Mouse (Mus musculus) forebrain, embryonic 13.5 days (tissue): ENCODE results near the gene Foxr1. TPM values are rescaled to one million over a fixed set of nuclear protein-coding genes. Genes with fewer than 3 reads are reported as not detected.
A peak's percentile ranks its signal among the peaks of the same experiment; 100 is the strongest.
"Not testable (repeated sequence)": the region's sequence is repeated elsewhere in the genome, so short reads cannot be mapped to it uniquely, and the experiment has no call there.

Experiments
- ATAC-seq: fragments of 200-750 bp; cut with Nextera tagmentation; 2 replicates; pipeline ENCODE4 v1.8.0; 2017
- H3K27ac ChIP-seq: fragments of 300-500 bp; sonication (generic); 2 replicates; pipeline ENCODE4 v1.5.1; 2015; ENCODE audit warnings: inconsistent platforms, mild to moderate bottlenecking, moderate library complexity
- H3K27me3 ChIP-seq: fragments of 300-500 bp; sonication (generic); 2 replicates; pipeline ENCODE4 v1.6.1; 2015; ENCODE audit warnings: mild to moderate bottlenecking, inconsistent platforms
- H3K36me3 ChIP-seq: fragments of 300-500 bp; sonication (generic); 2 replicates; pipeline ENCODE4 v1.6.1; 2015; ENCODE audit warnings: mild to moderate bottlenecking, inconsistent platforms; ENCODE audit not compliant: poor library complexity, severe bottlenecking
- H3K4me1 ChIP-seq: fragments of 300-500 bp; sonication (generic); 2 replicates; pipeline ENCODE4 v1.6.1; 2015; ENCODE audit warnings: inconsistent platforms
- H3K4me2 ChIP-seq: fragments of 300-500 bp; sonication (generic); 2 replicates; pipeline ENCODE4 v1.6.1; 2015; ENCODE audit warnings: inconsistent platforms, mild to moderate bottlenecking, moderate library complexity
- H3K4me3 ChIP-seq: fragments of 300-500 bp; sonication (generic); 2 replicates; pipeline ENCODE4 v1.5.1; 2015; ENCODE audit warnings: mild to moderate bottlenecking, inconsistent platforms
- H3K9ac ChIP-seq: fragments of 300-500 bp; sonication (generic); 2 replicates; pipeline ENCODE4 v1.6.1; 2015; ENCODE audit warnings: mild to moderate bottlenecking, inconsistent platforms
- H3K9me3 ChIP-seq: fragments of 300-500 bp; sonication (generic); replicated peaks from 2 replicates; pipeline ENCODE4 v1.6.1; 2016; ENCODE audit warnings: inconsistent platforms
- WGBS: fragments of 180-500 bp; shearing (Covaris S2); methylation state at CpG from one replicate; pipeline ENCODE4 v1.1.7; 2015; 5-methylcytosine and 5-hydroxymethylcytosine counted together
- polyA plus RNA-seq: library from polyadenylated mRNA; unstranded; fragments of >200 nt; fragmentation: Nextera tagmentation; extraction: Ambion mirVana; gene quantifications from 2 replicates; pipeline ENCODE4 v1.2.1, GENCODE M21; 2015

The Foxr1 gene
- polyA plus RNA-seq, 1 experiment from 2014 or later, result not detected

DNA sequence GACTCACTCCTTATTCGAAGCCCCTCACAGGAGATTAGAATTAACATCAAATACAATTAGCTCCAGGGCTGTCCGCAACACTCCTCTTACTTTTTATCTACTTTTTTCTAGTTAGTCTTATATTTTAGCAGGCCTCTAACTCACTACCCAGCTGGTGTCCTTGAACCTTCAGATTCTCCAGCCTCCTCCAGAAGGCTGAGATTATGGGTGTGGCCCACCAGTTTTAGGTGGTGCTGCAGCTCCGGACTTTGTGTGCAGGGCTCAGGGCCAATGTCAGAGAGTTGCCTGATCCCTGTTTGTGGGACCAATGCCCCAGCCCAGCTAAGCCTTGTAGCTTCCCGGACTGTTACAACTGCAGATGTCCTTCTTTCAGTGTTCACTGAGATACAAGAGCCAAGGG lies 17.4 kb downstream of the Foxr1 start:
- H3K27me3 ChIP-seq, result no peaks in the 10 kb centered on the region
- H3K4me1 ChIP-seq, result no peaks in the 10 kb centered on the region; the same call in 1 of the 2 replicates
- no peaks in the 10 kb centered on the region for H3K36me3 ChIP-seq
- H3K27ac ChIP-seq, result no peak overlapping the region
- ATAC-seq, result no peak
- WGBS, result 88% methylated on average over 4 of the region's 4 CpGs
- no peak overlapping the region for H3K9ac ChIP-seq
- H3K9me3 ChIP-seq, result no peaks in the 10 kb centered on the region
- no peak overlapping the region for H3K4me3 ChIP-seq
- H3K4me2 ChIP-seq, result no peak overlapping the region

GRCm38 (mm10) chr9:44420280-44420898 lies 20.5 kb downstream of the Foxr1 start:
- 85% methylated on average over 5 of the region's 5 CpGs for WGBS

GRCm38 (mm10) chr9:44419730-44420129 lies 21.2 kb downstream of the Foxr1 start:
- H3K4me3 ChIP-seq, H3K9ac ChIP-seq, ATAC-seq, H3K9me3 ChIP-seq, H3K36me3 ChIP-seq, H3K27ac ChIP-seq, H3K27me3 ChIP-seq, H3K4me2 ChIP-seq, H3K4me1 ChIP-seq: not testable (repeated sequence)
- WGBS, result 97% methylated on average over 9 of the region's 9 CpGs

More at GRCm38 (mm10) chr9:44420280-44420898, 20.5 kb downstream of the Foxr1 start:
- ATAC-seq, result no peak
- Histone ChIP-seq H3K36me3 (peaks cover 8% of the 10 kb centered on the region; the same call in 1 of the 2 replicates), H3K4me1 (peaks cover 8% of the 10 kb centered on the region), H3K9me3 (no peaks in the 10 kb centered on the region), H3K9ac (no peak overlapping the region), H3K27ac (no peak overlapping the region), H3K27me3 (no peaks in the 10 kb centered on the region), H3K4me2 (no peak overlapping the region), H3K4me3 (no peak overlapping the region)

DNA sequence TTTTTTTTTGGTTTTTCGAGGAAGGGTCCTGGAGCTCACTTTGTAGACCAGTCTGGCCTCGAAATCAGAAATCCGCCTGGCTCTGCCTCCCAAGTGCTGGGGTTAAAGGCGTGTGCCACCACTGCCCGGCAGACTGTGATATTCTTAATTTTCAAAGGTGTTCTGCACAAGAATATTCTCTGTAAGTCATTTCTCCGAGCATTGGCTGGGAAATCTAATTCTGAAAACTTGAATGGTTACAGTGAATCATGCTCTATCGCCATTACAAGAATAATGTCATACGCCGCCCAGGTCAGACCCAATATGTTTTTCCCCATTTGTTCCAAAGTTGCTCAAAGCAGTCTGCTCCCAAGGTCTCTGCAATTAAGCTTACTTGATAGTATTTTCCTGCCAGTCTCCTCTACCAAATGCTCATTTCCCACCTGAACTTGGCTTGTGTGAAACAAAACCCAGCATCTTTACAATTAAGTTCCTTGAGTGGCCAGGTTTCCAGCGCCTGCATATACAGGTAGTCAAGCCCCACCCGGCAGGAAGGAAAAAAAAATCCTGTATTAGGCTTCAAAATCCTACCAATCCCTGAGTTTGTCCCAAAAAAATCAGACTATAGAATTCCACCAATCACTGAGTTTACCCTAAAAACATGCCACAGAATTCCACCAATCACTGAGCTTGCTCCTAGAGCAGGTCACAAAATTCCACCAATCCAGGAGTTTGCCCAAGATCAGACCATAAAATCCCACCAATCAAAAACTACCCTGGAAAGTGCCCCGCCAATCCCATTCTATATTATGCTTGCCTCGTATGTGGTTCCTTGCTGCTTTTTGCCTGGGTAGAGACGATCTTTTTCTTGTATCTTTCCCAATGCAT lies 22.2 kb downstream of the Foxr1 start, which contains the start of gene Ccdc84:
Ccdc84 (minus strand) TSS at position 51 of the 867 bp plus-strand sequence.
- 80% methylated on average over 14 of the region's 14 CpGs for WGBS

DNA sequence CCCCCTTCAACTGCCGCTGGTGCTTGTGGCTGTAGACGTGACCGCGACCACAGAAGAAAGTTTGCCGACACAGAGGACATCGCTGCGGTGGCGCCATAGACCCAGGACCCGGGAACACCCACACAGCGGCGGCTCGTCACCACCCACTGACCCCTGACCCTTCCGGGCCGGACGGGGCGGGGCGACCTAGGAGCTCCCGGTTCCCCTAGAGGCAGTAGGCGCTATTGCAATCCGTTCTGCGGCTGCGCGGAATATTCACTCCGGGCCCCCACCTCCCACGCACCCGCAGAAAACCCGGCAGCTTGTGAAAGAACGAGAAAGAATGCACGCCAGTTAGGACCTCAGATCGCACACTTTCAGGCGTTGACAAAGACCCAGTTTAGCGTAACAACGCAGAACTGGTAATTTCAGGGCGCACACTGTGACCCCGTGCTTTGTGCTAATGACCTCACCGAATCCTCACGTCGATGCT lies 23.0 kb downstream of the Foxr1 start:
- H3K27me3 ChIP-seq, result no peaks in the 10 kb centered on the region
- H3K9ac ChIP-seq, result peak overlapping the region; percentile 86
- peak overlapping the region; percentile 85 for H3K4me2 ChIP-seq
- ATAC-seq, result peak; percentile 86
- peak overlapping the region; percentile 72 for H3K27ac ChIP-seq
- peak overlapping the region; percentile 81 for H3K4me3 ChIP-seq
- no peaks in the 10 kb centered on the region for H3K9me3 ChIP-seq
- peaks cover 26% of the 10 kb centered on the region for H3K36me3 ChIP-seq
- under 1% methylated on average over 38 of the region's 38 CpGs for WGBS
- H3K4me1 ChIP-seq, result peaks cover 8% of the 10 kb centered on the region

More for the DNA sequence above, 22.2 kb downstream of the Foxr1 start, which contains the start of gene Ccdc84:
- Histone ChIP-seq H3K9ac (peak within 1 kb of the TSS; percentile 86), H3K27ac (peak within 1 kb of the TSS; percentile 72), H3K27me3 (no peaks in the 10 kb centered on the region), H3K36me3 (peaks cover 17% of the 10 kb centered on the region; the same call in 1 of the 2 replicates), H3K4me3 (peak within 1 kb of the TSS; percentile 81), H3K4me1 (peaks cover 8% of the 10 kb centered on the region), H3K9me3 (no peaks in the 10 kb centered on the region), H3K4me2 (peak within 1 kb of the TSS; percentile 85)
- no peak for ATAC-seq

- Histone ChIP-seq H3K9me3 (no peaks in the 10 kb centered on the region), H3K4me1 (peaks cover 8% of the 10 kb centered on the region), H3K27ac (peak overlapping the region; percentile 72; the same call in 1 of the 2 replicates), H3K4me2 (peak overlapping the region; percentile 85), H3K27me3 (no peaks in the 10 kb centered on the region), H3K36me3 (peaks cover 32% of the 10 kb centered on the region), H3K4me3 (peak overlapping the region; percentile 81), H3K9ac (peak overlapping the region; percentile 86)
- 7% methylated on average over 25 of the region's 26 CpGs for WGBS
- ATAC-seq, result peak; percentile 65
These were observed 23.6 kb downstream of the Foxr1 start for GRCm38 (mm10) chr9:44417156-44417891.

DNA sequence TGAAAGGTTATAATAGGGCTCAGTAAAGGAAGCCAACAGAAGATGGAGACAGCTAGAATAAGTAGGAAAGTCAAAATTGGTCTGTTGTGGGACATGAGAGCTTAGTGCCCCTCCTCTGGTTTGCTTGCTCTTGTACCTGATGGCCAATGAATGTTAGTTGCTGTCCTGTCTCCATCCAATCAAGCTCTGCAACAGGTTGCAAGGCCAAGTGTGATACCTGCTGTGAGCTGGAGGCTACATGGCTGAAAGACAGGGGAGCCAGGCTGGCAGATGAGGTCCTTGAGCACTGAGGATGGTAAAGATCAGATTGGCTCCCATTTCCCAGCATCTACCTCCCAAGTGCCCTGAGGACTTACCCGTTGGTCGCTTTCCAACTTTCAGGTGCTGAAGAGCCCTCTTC lies 28.2 kb downstream of the Foxr1 start:
- WGBS, result 87% methylated on average over 2 of the region's 2 CpGs
- no peak overlapping the region for H3K4me3 ChIP-seq
- ATAC-seq, result no peak
- no peaks in the 10 kb centered on the region for H3K27me3 ChIP-seq
- no peak overlapping the region for H3K27ac ChIP-seq
- H3K4me1 ChIP-seq, result peaks cover 22% of the 10 kb centered on the region
- H3K36me3 ChIP-seq, result peaks cover 68% of the 10 kb centered on the region
- no peaks in the 10 kb centered on the region for H3K9me3 ChIP-seq
- no peak overlapping the region for H3K9ac ChIP-seq
- no peak overlapping the region for H3K4me2 ChIP-seq

- Histone ChIP-seq H3K4me1 (peaks cover 18% of the 10 kb centered on the region), H3K27me3 (no peaks in the 10 kb centered on the region), H3K27ac (no peak overlapping the region), H3K9me3 (no peaks in the 10 kb centered on the region), H3K9ac (no peak overlapping the region), H3K4me3 (no peak overlapping the region), H3K4me2 (no peak overlapping the region), H3K36me3 (peaks cover 68% of the 10 kb centered on the region)
- WGBS, result 82% methylated on average over 4 of the region's 4 CpGs
- no peak for ATAC-seq
These were observed 28.6 kb downstream of the Foxr1 start for GRCm38 (mm10) chr9:44412306-44412705.

DNA sequence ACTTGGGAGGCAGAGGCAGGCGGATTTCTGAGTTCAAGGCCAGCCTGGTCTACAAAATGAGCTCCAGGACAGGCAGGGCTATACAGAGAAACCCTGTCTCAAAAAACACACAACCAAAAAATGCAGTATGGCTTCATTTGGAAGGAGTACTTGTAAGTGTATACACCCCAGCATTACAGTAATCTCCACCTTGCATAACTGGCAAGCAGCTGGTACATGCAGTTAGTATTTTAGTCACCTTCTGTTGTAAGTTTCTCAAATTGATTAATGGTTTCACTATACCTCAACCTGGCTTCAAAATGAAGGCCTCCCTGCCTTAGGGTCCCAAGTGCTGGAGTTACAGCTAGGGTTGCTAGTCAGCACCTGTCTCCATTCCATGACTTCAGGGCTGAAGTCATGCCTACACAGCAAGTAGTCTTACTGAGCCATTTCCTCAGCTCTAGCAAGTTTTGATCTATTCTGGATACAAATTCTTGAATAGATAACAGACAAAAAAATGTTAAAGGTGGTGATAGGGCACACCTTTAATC lies 29.3 kb downstream of the Foxr1 start:
- no peak for ATAC-seq
- Histone ChIP-seq H3K4me2 (no peak overlapping the region), H3K27ac (no peak overlapping the region), H3K9me3 (no peaks in the 10 kb centered on the region), H3K4me1 (peaks cover 13% of the 10 kb centered on the region), H3K9ac (no peak overlapping the region), H3K4me3 (no peak overlapping the region), H3K27me3 (no peaks in the 10 kb centered on the region), H3K36me3 (peaks cover 68% of the 10 kb centered on the region)
- WGBS, result 84% methylated on average over 1 of the region's 1 CpGs

DNA sequence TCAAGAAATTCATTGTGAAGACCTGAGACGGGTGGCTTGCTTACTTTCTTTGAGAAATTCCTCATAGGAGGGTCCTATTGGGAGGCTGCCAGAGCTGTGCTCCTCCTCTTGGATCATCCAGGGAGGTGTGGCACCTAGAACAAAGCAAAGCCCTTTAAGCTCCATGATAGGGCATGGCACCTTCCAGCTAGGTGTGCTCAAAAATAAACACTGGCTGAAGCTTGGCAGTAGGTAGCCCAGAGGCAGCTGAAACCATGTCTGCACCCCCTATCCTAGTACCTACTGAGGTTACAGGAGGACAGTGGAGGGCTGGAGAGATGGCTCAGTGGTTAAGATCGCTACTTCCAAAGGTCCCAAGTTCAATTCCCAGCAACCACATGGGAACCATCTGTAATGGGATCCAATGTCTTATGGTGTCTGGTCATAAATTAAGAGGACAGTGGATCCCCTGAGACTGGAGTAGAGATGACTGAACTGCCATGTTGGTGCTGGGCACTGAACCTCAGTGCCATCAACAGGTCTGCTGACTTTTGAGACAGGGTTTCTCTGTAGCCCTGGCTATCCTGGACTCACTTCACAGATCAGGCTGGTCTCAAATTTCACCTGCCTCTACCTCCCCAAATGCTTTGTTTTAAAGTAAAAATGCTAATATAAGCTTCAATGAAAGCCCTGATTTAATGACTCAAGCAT lies 30.1 kb downstream of the Foxr1 start:
- Histone ChIP-seq H3K4me2 (no peak overlapping the region), H3K9me3 (no peaks in the 10 kb centered on the region), H3K27ac (no peak overlapping the region), H3K9ac (no peak overlapping the region), H3K27me3 (no peaks in the 10 kb centered on the region), H3K4me3 (no peak overlapping the region), H3K36me3 (peaks cover 64% of the 10 kb centered on the region), H3K4me1 (peaks cover 21% of the 10 kb centered on the region)
- WGBS, result 82% methylated on average over 2 of the region's 2 CpGs
- no peak for ATAC-seq

GRCm38 (mm10) chr9:44408693-44409092 lies 32.2 kb downstream of the Foxr1 start:
- peak overlapping the region; percentile 83 for H3K4me2 ChIP-seq
- WGBS, result 86% methylated on average over 9 of the region's 9 CpGs
- ATAC-seq, H3K27ac ChIP-seq, H3K9me3 ChIP-seq, H3K27me3 ChIP-seq: not testable (repeated sequence)
- peak overlapping the region; percentile 74 for H3K4me3 ChIP-seq
- peaks cover 66% of the 10 kb centered on the region for H3K36me3 ChIP-seq
- H3K4me1 ChIP-seq, result peaks cover 29% of the 10 kb centered on the region
- H3K9ac ChIP-seq, result peak overlapping the region; percentile 80; the same call in 1 of the 2 replicates
